Mouse (Mus musculus): ENCODE data around the gene Susd6.

DNA sequence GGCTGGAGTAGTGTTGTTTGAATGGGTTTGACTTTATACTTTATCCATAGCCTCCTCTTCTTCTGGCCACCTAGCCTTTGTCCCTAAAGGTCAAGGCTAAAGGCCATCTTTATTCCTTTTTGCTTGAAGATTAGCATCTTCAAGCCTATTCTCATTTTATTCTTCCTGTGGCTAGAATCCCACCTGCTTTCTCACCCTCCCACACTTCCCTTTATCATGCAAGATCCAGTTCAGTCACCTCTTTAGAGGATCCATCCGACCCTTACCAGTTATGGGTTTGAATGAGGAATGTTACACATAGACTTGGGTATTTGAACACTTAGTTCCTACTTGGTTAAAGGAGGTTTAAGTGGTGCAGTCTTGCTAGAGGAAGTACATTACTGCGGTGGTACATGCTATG lies 48.5 kb downstream of the Susd6 start:
- TF ChIP-seq CTCF (IDR thresholded peaks at IDR 0.05; ENCODE audit: borderline replicate concordance, insufficient read depth, low read length) (no peak), POLR2A (IDR thresholded peaks at IDR 0.05; ENCODE audit: low read depth, low read length) (no peak)

Data from embryonic fibroblast, embryonic 13.5 days (primary cell).